Mouse (Mus musculus) Patski (cell line): ENCODE results near the gene Atp13a2. TPM values are rescaled to one million over a fixed set of nuclear protein-coding genes. Genes with fewer than 3 reads are reported as not detected.

Experiments used
- ATAC-seq: fragments of 100-300 bp; one replicate; pipeline ENCODE4 v1.8.0; 2021
- CTCF ChIA-PET: fragments of 350-600 bp; sonication (Branson Sonifier 250); formaldehyde crosslinking; loops from one replicate; lab custom pipeline; 2022; ENCODE audit warnings: inconsistent platforms; lab: Charles Lee
- POLR2A ChIA-PET: fragments of 350-600 bp; sonication (Branson Sonifier 250); formaldehyde crosslinking; loops from one replicate; lab custom pipeline; 2022; ENCODE audit warnings: antibody characterized with exemption, inconsistent platforms; lab: Charles Lee
- DNase-seq: peaks from one replicate; pipeline ENCODE4 v3.0.0-alpha.2; 2011; ENCODE audit warnings: low read depth, low spot score
- H3K27me3 ChIP-seq: fragments of 371-371 bp; one replicate; pipeline ENCODE4 v1.5.1; 2021
- CTCF ChIP-seq: fragments of 100-300 bp; IDR thresholded peaks from one replicate; pipeline ENCODE4 v1.5.1; 2021
- in situ Hi-C: fragments of 300-500 bp; cut with MboI; formaldehyde crosslinking; loops from 3 replicates; pipeline ENCODE4 v1.11.1; 2018; ENCODE audit warnings: low pct_unique_long_range_greater_than_20kb, mixed read lengths
- polyA plus RNA-seq: library from polyadenylated mRNA; unstranded; gene quantifications from one replicate; pipeline ENCODE4 v1.2.3, GENCODE M21; 2021

The Atp13a2 gene
- polyA plus RNA-seq, 1 experiment from 2014 or later, result 42.6 TPM

GRCm38 (mm10) chr4:140977886-140978692, 8.6 kb upstream of the Atp13a2 start:
- no peak for ATAC-seq
- no peak for DNase-seq
- no peaks in the 10 kb centered on the region for H3K27me3 ChIP-seq
- no peak for TF ChIP-seq CTCF
- CTCF ChIA-PET, result interaction anchor here (1.5 kb wide), 1 partner anchor 10 kb away, joined by 3 read pairs; no protein-coding TSS in a partner anchor
- in situ Hi-C loops, result no loop called here
- POLR2A ChIA-PET, result no interaction called here

GRCm38 (mm10) chr4:140981605-140982004, 5.1 kb upstream of the Atp13a2 start:
- ATAC-seq, result no peak
- TF ChIP-seq CTCF, result no peak
- DNase-seq, result no peak
- ChIA-PET CTCF (no interaction called here), POLR2A (no interaction called here)
- in situ Hi-C loops, result loop anchor here (5.0 kb wide), 1 partner anchor 41 kb away; no protein-coding TSS in a partner anchor
- no peaks in the 10 kb centered on the region for H3K27me3 ChIP-seq

GRCm38 (mm10) chr4:140982808-140983207, 3.9 kb upstream of the Atp13a2 start:
- POLR2A ChIA-PET, result no interaction called here

GRCm38 (mm10) chr4:140983442-140983841, 3.2 kb upstream of the Atp13a2 start:
- ChIA-PET CTCF (interaction anchor here (1.2 to 1.5 kb wide), 2 partner anchors 38 to 48 kb away, joined by 3 to 5 read pairs; no protein-coding TSS in a partner anchor), POLR2A (interaction anchor here (1.4 kb wide), 1 partner anchor 29 kb away, joined by 3 read pairs; no protein-coding TSS in a partner anchor)
- ATAC-seq (peak; percentile 67), DNase-seq (peak; percentile 66)
- TF ChIP-seq CTCF, result no peak
- in situ Hi-C loops, result loop anchor here (5.0 kb wide), 1 partner anchor 39 kb away; no protein-coding TSS in a partner anchor
- no peaks in the 10 kb centered on the region for H3K27me3 ChIP-seq

More at GRCm38 (mm10) chr4:140982808-140983207, 3.9 kb upstream of the Atp13a2 start:
- DNase-seq, result no peak
- in situ Hi-C loops, result loop anchor here (5.0 kb wide), 1 partner anchor 39 kb away; no protein-coding TSS in a partner anchor
- ATAC-seq, result no peak
- CTCF ChIA-PET, result interaction anchor here (1.2 to 1.5 kb wide), 2 partner anchors 38 to 49 kb away, joined by 3 to 5 read pairs; no protein-coding TSS in a partner anchor
- no peak for TF ChIP-seq CTCF
- no peaks in the 10 kb centered on the region for H3K27me3 ChIP-seq

GRCm38 (mm10) chr4:140984544-140984943, 2.1 kb upstream of the Atp13a2 start:
- TF ChIP-seq CTCF, result no peak
- no peaks in the 10 kb centered on the region for H3K27me3 ChIP-seq
- POLR2A ChIA-PET, result interaction anchor here (1.4 kb wide), 1 partner anchor 28 kb away, joined by 3 read pairs; no protein-coding TSS in a partner anchor
- in situ Hi-C loops, result loop anchor here (5.0 kb wide), 1 partner anchor 38 kb away; no protein-coding TSS in a partner anchor
- CTCF ChIA-PET, result no interaction called here
- ATAC-seq (no peak), DNase-seq (no peak)

GRCm38 (mm10) chr4:140986024-140986710, 506 bp upstream of the Atp13a2 start:
- in situ Hi-C loops, result no loop called here
- CTCF ChIA-PET, result no interaction called here
- POLR2A ChIA-PET, result no interaction called here
- ATAC-seq (no peak), DNase-seq (no peak)
- TF ChIP-seq CTCF, result no peak
- no peaks in the 10 kb centered on the region for H3K27me3 ChIP-seq

GRCm38 (mm10) chr4:140987476-140987875, 803 bp downstream of the Atp13a2 start:
- no peaks in the 10 kb centered on the region for H3K27me3 ChIP-seq
- DNase-seq, result no peak
- CTCF ChIA-PET, result no interaction called here
- in situ Hi-C loops, result no loop called here
- ATAC-seq, result no peak
- POLR2A ChIA-PET, result no interaction called here
- TF ChIP-seq CTCF, result no peak

- DNase-seq (no peak), ATAC-seq (no peak)
- ChIA-PET POLR2A (interaction anchor here (1.0 kb wide), 1 partner anchor 11 kb away, joined by 3 read pairs; no protein-coding TSS in a partner anchor), CTCF (interaction anchor here (0.8 kb wide), 1 partner anchor 9 kb away, joined by 3 read pairs; no protein-coding TSS in a partner anchor)
- no peaks in the 10 kb centered on the region for H3K27me3 ChIP-seq
- TF ChIP-seq CTCF, result no peak
- in situ Hi-C loops, result no loop called here
These were observed 2.1 kb downstream of the Atp13a2 start for GRCm38 (mm10) chr4:140988706-140989290.

- in situ Hi-C loops, result no loop called here
- H3K27me3 ChIP-seq, result no peaks in the 10 kb centered on the region
- POLR2A ChIA-PET, result no interaction called here
- DNase-seq, result no peak
- ATAC-seq, result no peak
- TF ChIP-seq CTCF, result no peak
- CTCF ChIA-PET, result no interaction called here
These were observed 2.8 kb downstream of the Atp13a2 start for GRCm38 (mm10) chr4:140989447-140989846.

GRCm38 (mm10) chr4:140992215-140992614, 5.5 kb downstream of the Atp13a2 start:
- CTCF ChIA-PET, result no interaction called here
- POLR2A ChIA-PET, result no interaction called here
- no peaks in the 10 kb centered on the region for H3K27me3 ChIP-seq
- ATAC-seq (no peak), DNase-seq (no peak)
- TF ChIP-seq CTCF, result no peak
- in situ Hi-C loops, result no loop called here
